Mouse (Mus musculus) macrophage (primary cell): Measurements from ENCODE around the gene Mgat5. TPM values are rescaled to one million over a fixed set of nuclear protein-coding genes. Genes with fewer than 3 reads are reported as not detected.

Source experiments
- H3K27ac ChIP-seq: fragments of 350-480 bp; formaldehyde crosslinking; 2 replicates; pipeline ENCODE4 v1.9.0; 2021
- H3K36me3 ChIP-seq: fragments of 350-480 bp; formaldehyde crosslinking; 2 replicates; pipeline ENCODE4 v1.9.0; 2021; ENCODE audit errors: inconsistent target
- H3K4me3 ChIP-seq: fragments of 350-480 bp; formaldehyde crosslinking; 2 replicates; pipeline ENCODE4 v1.9.0; 2021; ENCODE audit errors: inconsistent target
- H3K79me2 ChIP-seq: fragments of 350-480 bp; formaldehyde crosslinking; 2 replicates; pipeline ENCODE4 v1.9.0; 2021; ENCODE audit errors: inconsistent target
- WGBS: methylation state at CpG from one replicate; pipeline ENCODE4 v1.1.7; 2026; ENCODE audit warnings: inconsistent platforms; ENCODE audit not compliant: missing documents; 5-methylcytosine and 5-hydroxymethylcytosine counted together
- polyA plus RNA-seq: library from polyadenylated mRNA; stranded (reverse); fragments of 250-400 nt; gene quantifications from 3 replicates; pipeline ENCODE4 v1.2.4, GENCODE M21; 2018; ENCODE audit warnings: inconsistent platforms

Gene Mgat5
- polyA plus RNA-seq, 1 experiment from 2014 or later: 29.7 TPM

DNA sequence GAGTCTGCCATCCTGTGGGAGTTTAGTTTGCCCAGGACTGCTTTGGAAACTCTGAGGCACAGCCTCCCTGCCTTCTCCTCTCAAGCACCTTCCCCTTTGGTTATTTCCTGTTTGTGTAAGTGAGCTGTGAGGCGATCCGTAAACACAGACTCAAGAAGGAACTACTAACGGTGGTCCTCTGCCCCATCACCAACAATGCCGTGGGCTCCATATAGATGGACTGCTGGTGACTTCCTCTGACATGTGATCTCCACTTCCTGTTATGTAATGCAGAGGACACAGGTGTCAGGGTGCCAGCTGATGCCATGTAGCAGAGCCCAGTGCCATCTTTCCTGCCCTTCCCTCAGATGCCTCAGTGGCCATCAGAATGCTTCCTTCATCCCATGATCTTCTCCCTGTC, 265.4 kb downstream of the Mgat5 start:
- 33% methylated on average over 4 of the region's 4 CpGs for WGBS
- Histone ChIP-seq H3K4me3 (no peak overlapping the region), H3K27ac (no peak overlapping the region), H3K79me2 (no peaks in the 10 kb centered on the region), H3K36me3 (peaks cover 47% of the 10 kb centered on the region)

DNA sequence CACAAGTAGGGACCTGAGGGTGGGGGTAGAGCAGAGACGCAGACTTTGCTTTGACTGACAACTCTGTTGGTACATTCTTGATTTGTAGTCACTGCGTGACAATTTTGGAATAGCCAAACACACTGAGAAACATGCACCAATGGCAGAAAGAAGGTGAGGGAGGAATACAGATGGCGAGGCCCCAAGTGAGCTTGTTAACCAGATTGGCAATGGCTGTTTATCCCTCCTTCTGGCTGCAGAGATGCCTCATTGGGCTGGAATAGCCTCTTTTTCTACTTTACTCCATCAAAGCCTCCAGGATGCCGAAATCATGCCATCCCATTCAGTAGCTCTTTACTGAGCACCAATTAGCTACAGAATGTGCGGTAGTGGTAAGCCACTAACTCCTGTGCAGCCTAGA, 270.9 kb downstream of the Mgat5 start:
- Histone ChIP-seq H3K4me3 (no peak overlapping the region), H3K36me3 (peaks cover 68% of the 10 kb centered on the region), H3K27ac (no peak overlapping the region), H3K79me2 (no peaks in the 10 kb centered on the region)
- WGBS: 93% methylated on average over 5 of the region's 5 CpGs

DNA sequence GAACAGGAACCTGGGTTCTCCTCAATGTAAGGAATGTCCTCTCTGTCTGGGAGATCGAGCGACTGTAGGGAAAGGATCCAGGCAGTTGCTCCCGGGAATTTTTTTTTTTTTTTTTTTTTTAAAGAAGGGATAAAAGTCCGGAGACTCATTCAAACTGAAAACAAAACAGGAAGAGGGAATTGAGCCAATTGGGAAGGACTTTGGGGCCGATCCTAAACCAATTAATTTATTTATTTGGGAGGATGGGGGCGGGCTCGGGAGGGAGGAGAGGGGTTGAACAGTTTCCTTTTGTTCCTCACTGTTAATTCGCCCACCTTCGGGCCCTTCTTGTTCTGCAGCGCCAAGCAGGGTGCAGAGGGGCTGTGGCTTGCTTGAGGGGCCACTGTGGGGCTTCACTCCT, 278.1 kb downstream of the Mgat5 start:
- WGBS: 97% methylated on average over 10 of the region's 10 CpGs
- Histone ChIP-seq H3K4me3 (no peak overlapping the region), H3K36me3 (peaks cover 37% of the 10 kb centered on the region; the same call in 1 of the 2 replicates), H3K79me2 (no peaks in the 10 kb centered on the region), H3K27ac (no peak overlapping the region)

DNA sequence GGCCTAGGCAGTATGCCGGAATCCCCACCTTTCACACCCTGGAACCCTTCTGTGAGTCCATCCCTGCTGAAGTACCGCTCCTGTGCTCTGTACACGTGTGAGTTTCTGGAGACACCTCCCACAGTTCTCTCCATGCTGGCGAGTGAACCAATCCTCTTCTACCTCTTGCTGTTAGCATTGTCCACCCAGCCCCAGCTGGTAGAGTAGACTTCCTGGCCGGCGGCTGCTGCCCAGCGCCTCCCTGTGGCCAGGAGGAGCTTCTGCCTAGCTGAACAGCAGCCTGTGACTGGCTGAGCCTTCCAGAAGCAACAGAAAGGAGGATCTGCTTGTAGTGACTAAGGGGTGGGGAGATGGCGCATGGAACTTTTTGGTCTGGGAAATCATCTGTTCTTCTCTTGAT, 279.4 kb downstream of the Mgat5 start:
- H3K79me2 ChIP-seq: no peaks in the 10 kb centered on the region
- 87% methylated on average over 8 of the region's 8 CpGs for WGBS

DNA sequence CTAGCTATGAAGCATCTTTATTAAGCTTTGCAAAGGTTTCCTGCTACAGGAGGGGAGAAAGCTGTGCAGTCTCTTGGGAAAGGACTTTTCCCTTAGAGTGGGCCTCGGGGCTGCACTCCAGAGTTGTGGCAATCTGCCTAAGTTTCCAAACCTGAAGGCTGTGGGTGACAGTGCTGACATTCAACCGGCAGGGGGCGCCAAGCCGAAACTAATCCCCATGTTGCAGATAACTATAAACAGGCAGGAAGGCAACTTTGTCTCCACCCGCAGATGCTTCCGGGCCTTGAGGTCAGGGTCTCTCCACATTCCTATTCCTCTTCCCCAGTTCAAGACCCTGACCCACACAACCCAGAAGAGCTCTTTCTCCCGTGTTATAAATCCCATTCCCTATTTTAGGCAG, 280.0 kb downstream of the Mgat5 start:
- 47% methylated on average over 7 of the region's 7 CpGs for WGBS
- Histone ChIP-seq H3K36me3 (peaks cover 23% of the 10 kb centered on the region; the same call in 1 of the 2 replicates), H3K27ac (no peak overlapping the region), H3K79me2 (no peaks in the 10 kb centered on the region), H3K4me3 (no peak overlapping the region)

More for the DNA sequence above, 279.4 kb downstream of the Mgat5 start:
- Histone ChIP-seq H3K36me3 (peaks cover 24% of the 10 kb centered on the region; the same call in 1 of the 2 replicates), H3K27ac (no peak overlapping the region), H3K4me3 (no peak overlapping the region)

DNA sequence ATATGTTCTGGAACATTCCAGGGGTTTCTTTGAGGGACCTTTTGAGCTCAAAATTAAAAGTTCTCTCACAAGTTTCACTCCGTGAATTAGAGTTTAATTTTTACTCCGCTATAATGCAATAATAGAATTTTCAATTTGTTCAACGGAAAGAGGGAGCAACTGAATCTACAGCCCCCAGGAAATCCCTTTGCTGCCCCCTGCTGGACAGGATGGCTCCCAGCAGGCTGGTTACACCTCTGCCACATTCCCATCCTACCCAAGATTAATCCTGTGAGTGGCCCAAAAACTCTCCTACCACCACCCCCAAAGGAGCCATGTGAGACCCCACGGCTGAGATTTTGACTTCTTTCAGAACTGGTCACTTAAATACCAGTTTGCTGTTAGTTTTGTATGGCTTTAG, 282.3 kb downstream of the Mgat5 start:
- no peaks in the 10 kb centered on the region for H3K79me2 ChIP-seq
- 90% methylated on average over 4 of the region's 4 CpGs for WGBS
- no peak overlapping the region for H3K4me3 ChIP-seq
- H3K36me3 ChIP-seq: peaks cover 19% of the 10 kb centered on the region; the same call in 1 of the 2 replicates
- no peak overlapping the region for H3K27ac ChIP-seq

DNA sequence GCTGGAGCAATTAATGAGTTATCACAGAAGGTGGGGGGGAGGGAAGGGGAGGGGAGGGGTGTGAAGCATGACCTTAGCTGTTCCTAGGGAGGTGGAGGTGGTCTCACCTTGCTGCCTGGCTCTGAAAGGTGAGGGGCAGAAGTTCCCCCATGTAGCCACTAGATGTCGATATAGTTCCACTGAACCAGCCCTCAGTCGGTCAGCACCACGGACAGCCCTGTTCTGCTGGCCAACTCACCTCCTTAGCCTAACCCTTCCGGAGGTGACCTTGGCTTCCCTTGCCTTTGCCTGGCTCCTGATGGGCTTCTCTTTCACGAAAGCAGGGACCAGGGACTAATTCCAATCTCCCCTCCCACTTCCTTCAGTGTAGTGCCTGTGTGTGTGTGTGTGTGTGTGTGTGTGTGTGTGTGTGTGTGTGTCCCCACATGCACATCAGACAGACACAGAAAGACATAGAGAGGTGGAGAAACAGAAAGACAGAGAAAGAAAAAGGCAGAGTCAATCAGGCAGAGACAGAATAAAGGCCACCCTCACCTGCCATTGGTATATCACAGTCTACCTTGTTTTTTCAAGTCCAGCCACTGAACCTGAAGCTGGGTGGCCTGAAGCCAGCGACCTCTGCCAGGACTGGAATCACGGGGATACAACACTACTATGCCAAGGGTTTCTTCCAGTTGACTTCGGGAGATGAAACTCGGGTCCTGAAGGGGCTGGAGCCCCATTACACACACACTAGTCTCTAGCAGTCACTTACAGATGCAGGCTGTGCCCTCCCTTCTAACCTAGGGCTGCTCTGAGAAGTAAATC, 292.1 kb downstream of the Mgat5 start:
- H3K4me3 ChIP-seq: no peak overlapping the region
- H3K27ac ChIP-seq: no peak overlapping the region
- WGBS: 38% methylated on average over 9 of the region's 9 CpGs
- no peaks in the 10 kb centered on the region for H3K36me3 ChIP-seq
- H3K79me2 ChIP-seq: no peaks in the 10 kb centered on the region

DNA sequence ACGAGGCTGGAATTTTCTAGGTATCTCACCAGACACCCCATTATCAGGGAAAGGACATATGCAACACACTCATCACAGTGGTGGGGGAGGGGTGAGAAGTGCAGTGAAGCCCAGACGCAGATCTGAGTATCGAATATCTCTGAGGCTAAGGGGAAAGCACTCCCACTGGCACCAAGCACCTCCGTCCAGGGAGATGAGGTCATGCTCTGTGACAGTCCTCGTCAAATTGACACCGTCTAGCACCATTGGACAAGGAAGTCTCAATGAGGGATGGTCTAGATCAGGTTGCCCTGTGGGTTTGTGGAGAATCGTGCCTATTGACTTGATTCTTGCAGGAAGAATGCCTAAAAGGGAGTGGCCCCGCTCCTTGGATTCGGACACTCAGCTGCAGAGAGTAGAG, 293.9 kb downstream of the Mgat5 start:
- Histone ChIP-seq H3K27ac (no peak overlapping the region), H3K4me3 (no peak overlapping the region)
- WGBS: 80% methylated on average over 9 of the region's 9 CpGs

DNA sequence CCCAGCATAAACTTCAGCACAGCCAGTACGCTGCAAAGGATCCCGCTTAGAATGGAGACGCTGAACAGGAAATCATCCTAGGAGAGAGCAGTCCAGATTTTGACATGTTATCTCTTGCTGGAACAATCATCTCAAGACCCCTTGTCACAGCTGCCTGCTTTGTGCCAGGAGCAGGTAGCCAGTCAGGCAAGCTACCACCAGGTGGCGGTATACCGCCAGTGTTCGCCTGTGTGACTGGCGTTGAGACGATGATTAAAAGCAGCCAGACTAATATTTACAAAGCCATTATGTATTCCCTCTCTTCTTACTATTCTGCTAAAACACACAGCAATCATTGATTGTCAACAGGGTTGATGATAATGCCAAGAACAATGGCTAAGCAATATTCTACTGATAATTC, 295.4 kb downstream of the Mgat5 start:
- Histone ChIP-seq H3K4me3 (no peak overlapping the region), H3K27ac (no peak overlapping the region), H3K79me2 (no peaks in the 10 kb centered on the region), H3K36me3 (no peaks in the 10 kb centered on the region)
- 15% methylated on average over 8 of the region's 8 CpGs for WGBS

More for the DNA sequence above, 293.9 kb downstream of the Mgat5 start:
- no peaks in the 10 kb centered on the region for H3K79me2 ChIP-seq
- no peaks in the 10 kb centered on the region for H3K36me3 ChIP-seq

DNA sequence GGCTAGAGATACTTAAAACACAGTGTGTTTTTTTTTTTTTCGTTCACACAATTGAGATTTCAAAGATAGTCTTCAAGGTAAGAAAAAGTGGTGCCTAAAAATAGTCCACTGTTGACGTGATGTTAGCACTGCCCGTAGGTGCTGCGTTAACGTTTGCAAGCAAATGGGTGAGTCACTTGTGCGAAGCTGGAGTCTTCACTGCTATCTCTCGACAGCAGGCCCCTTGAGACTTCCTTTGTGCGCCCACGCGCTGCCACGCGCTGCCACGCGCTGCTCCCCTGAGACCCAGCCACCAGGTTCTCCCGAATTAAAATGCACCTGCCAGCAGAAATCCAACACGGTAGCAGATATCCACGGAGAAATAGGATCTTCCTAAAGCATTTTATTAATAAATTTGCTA, 295.9 kb downstream of the Mgat5 start:
- no peak overlapping the region for H3K4me3 ChIP-seq
- no peaks in the 10 kb centered on the region for H3K36me3 ChIP-seq
- no peaks in the 10 kb centered on the region for H3K79me2 ChIP-seq
- 83% methylated on average over 17 of the region's 17 CpGs for WGBS
- no peak overlapping the region for H3K27ac ChIP-seq

DNA sequence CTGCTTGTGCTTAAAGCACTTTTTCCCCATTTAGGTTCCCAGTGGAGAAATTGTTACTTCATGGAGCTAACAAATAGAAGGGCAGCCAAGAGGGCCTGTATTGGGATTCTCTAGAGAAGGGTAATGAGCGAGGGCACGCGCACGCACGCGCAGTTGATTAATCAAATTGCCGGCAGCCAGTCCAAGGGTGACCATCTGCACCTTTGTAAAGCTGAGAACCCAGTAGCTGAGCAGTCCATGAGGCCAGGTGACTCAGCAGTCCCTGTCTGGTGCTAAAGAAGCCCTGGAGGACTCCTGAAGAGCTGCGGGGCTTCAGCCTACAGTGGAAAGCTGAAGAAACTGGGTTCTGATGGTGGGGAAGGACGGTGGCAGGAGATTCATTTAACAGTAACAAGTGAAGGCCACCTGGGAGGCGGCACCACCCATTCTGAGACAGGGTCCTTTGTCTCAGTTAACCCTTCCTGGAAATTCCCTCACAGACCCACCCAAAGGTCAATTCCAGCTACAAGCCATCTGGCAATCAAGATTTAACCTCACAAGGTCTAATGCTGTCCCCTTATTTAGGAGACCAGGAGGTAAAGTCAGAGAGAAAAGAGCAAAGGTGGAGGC, 302.3 kb downstream of the Mgat5 start:
- WGBS: 89% methylated on average over 10 of the region's 10 CpGs
- Histone ChIP-seq H3K79me2 (no peaks in the 10 kb centered on the region), H3K36me3 (no peaks in the 10 kb centered on the region), H3K4me3 (no peak overlapping the region), H3K27ac (no peak overlapping the region)

DNA sequence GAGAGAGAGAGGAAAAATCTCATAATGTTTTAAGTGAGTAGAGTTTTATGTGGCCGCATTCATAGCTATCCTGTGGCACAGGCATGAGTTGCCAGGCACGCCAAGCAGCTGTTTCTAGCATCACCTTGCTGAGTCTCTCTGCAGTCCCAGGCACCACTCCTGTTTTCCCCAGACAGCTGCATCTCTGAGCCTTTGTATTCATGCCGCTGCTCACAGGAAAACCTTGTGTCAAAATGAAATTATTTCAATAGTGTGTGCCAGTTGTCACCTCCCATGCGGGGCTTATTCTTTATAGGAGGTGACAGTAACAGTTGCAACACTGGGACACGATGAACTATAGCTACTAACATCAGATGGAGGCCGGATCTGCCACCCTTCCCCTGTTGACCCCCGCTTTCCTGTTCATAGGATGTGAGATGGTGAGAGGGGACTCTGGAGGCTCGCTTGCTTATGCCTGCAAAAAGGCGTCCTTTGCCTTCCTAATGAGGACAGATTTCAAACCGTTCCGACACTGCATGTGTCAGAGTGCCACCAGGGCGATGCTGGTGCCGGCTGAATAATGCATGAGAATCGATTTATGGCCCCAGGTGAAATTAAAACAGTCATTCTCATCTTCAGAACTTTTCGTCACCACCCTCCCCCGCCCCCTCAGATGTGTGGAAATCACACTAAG, 303.4 kb downstream of the Mgat5 start:
- no peaks in the 10 kb centered on the region for H3K36me3 ChIP-seq
- no peak overlapping the region for H3K4me3 ChIP-seq
- no peak overlapping the region for H3K27ac ChIP-seq
- no peaks in the 10 kb centered on the region for H3K79me2 ChIP-seq
- 94% methylated on average over 15 of the region's 16 CpGs for WGBS

DNA sequence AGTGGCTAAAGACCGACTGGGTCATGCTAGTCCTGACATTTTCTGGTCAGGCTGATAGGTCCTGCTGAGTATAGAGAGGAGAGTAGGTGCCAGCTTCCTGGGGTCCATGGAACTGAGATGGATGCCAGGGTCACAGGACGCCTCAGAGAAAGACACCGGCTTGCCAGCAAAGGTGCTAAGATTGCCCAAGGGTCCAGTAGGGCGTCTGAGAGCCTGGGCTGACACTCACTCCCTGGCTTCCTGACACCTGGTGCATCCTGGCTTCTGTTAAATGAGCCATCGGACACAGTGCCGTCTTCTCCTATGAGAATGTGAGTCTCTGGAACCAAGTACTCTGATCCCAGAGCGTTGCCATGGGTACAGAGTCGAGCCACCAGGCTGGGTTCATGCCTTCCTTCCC, 304.1 kb downstream of the Mgat5 start:
- 92% methylated on average over 8 of the region's 8 CpGs for WGBS
- H3K36me3 ChIP-seq: no peaks in the 10 kb centered on the region
- no peak overlapping the region for H3K27ac ChIP-seq
- H3K79me2 ChIP-seq: no peaks in the 10 kb centered on the region
- H3K4me3 ChIP-seq: no peak overlapping the region

DNA sequence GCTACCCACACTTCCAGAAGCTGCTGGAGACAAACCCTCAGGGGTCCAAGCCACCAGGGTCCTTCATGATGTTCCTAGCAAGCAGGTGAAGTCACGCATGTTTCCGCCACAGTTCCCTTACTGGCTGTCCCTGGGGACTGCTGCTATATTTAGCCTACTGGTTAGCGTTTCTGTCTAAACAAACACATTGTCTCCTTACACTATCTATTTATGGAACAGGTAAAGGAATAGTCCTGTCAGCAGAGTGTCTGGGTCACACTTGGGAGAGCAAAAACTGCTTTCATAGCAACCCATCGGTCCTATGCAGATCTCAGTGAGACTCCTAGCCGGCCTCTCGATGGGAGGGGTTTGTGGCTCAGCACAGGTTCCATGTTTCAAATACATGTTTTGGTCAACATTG, 306.5 kb downstream of the Mgat5 start:
- H3K79me2 ChIP-seq: no peaks in the 10 kb centered on the region
- H3K36me3 ChIP-seq: no peaks in the 10 kb centered on the region
- WGBS: 93% methylated on average over 6 of the region's 6 CpGs
- H3K27ac ChIP-seq: no peak overlapping the region
- H3K4me3 ChIP-seq: no peak overlapping the region

DNA sequence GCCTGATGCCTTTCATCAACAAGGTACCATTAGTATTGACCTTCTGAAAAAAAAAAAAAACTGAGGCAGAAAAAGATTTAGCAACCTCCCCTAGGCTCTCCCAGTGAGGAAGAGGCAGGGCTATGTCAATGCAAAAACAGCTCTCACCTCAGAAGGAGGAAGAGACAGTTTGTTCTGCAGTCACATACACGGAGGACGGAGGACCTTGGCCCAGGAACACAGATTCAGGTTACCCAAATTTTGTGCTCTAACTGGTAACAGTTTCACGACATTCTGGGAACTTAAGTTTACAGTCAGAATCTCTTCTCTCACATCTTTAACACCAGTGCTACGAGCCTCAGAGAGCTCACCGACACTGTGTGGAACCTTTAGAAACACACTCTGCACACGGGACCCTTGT, 307.9 kb downstream of the Mgat5 start:
- WGBS: 9% methylated on average over 5 of the region's 6 CpGs
- Histone ChIP-seq H3K36me3 (no peaks in the 10 kb centered on the region), H3K79me2 (no peaks in the 10 kb centered on the region), H3K27ac (no peak overlapping the region), H3K4me3 (no peak overlapping the region)
